Mouse (Mus musculus) lung, embryonic 15.5 days (tissue): ENCODE data around the gene Pgap3. TPM values are rescaled to one million over a fixed set of nuclear protein-coding genes. Genes with fewer than 3 reads are reported as not detected.

Source experiments
- ATAC-seq: fragments of 200-750 bp; cut with Nextera tagmentation; 2 replicates; pipeline ENCODE4 v1.8.0; 2017; ENCODE audit warnings: moderate number of reproducible peaks, borderline replicate concordance; ENCODE audit not compliant: low FRiP score, low TSS enrichment; ENCODE audit errors: extremely low read depth
- H3K27ac ChIP-seq: fragments of 300-500 bp; sonication (generic); 2 replicates; pipeline ENCODE4 v1.5.1; 2015; ENCODE audit warnings: moderate library complexity, mild to moderate bottlenecking, inconsistent platforms
- H3K27me3 ChIP-seq: fragments of 300-500 bp; sonication (generic); 2 replicates; pipeline ENCODE4 v1.6.1; 2015; ENCODE audit warnings: inconsistent platforms
- H3K36me3 ChIP-seq: fragments of 300-500 bp; sonication (generic); 2 replicates; pipeline ENCODE4 v1.6.1; 2015; ENCODE audit warnings: inconsistent platforms
- H3K4me1 ChIP-seq: fragments of 300-500 bp; sonication (generic); 2 replicates; pipeline ENCODE4 v1.6.1; 2015; ENCODE audit warnings: inconsistent platforms
- H3K4me2 ChIP-seq: fragments of 300-500 bp; sonication (generic); 2 replicates; pipeline ENCODE4 v1.6.1; 2015; ENCODE audit warnings: inconsistent platforms, mild to moderate bottlenecking, moderate library complexity
- H3K4me3 ChIP-seq: fragments of 300-500 bp; sonication (generic); 2 replicates; pipeline ENCODE4 v1.5.1; 2015; ENCODE audit warnings: mild to moderate bottlenecking, inconsistent platforms
- H3K9ac ChIP-seq: fragments of 300-500 bp; sonication (generic); 2 replicates; pipeline ENCODE4 v1.6.1; 2015; ENCODE audit warnings: inconsistent platforms
- H3K9me3 ChIP-seq: fragments of 300-500 bp; sonication (generic); 2 replicates; pipeline ENCODE4 v1.6.1; 2016; ENCODE audit warnings: inconsistent platforms
- WGBS: fragments of 180-500 bp; shearing (Covaris S2); methylation state at CpG from one replicate; pipeline ENCODE4 v1.1.7; 2015; 5-methylcytosine and 5-hydroxymethylcytosine counted together
- polyA plus RNA-seq: library from polyadenylated mRNA; unstranded; fragments of >200 nt; fragmentation: Nextera tagmentation; extraction: Ambion mirVana; gene quantifications from 2 replicates; pipeline ENCODE4 v1.2.1, GENCODE M21; 2015

Gene Pgap3
- polyA plus RNA-seq: 13.0 and 14.7 TPM in 2 replicates

- H3K4me2 ChIP-seq: peak within 1 kb of the TSS; percentile 66
- WGBS: 2% methylated on average over 40 of the region's 40 CpGs
- H3K4me1 ChIP-seq: peaks cover 14% of the 10 kb centered on the region
- peak within 1 kb of the TSS; percentile 68 for H3K9ac ChIP-seq
- H3K27ac ChIP-seq: peak within 1 kb of the TSS; percentile 99
- H3K9me3 ChIP-seq: no peaks in the 10 kb centered on the region
- no peaks in the 10 kb centered on the region for H3K36me3 ChIP-seq
- ATAC-seq: peak; percentile 87
- peak within 1 kb of the TSS; percentile 84 for H3K4me3 ChIP-seq
- no peaks in the 10 kb centered on the region for H3K27me3 ChIP-seq
These were observed at the start of gene Pgap3 for GRCm38 (mm10) chr11:98400161-98400726. Gene Pgap3 (minus strand): TSS chr11:98400490.

GRCm38 (mm10) chr11:98449419-98449818 lies 49.1 kb upstream of the Pgap3 start:
- Histone ChIP-seq H3K36me3 (peaks cover 18% of the 10 kb centered on the region), H3K4me3 (peak overlapping the region; percentile 46; the same call in 1 of the 2 replicates), H3K27me3 (peaks cover 40% of the 10 kb centered on the region), H3K4me2 (peak overlapping the region; percentile 53), H3K9me3 (no peaks in the 10 kb centered on the region), H3K27ac (no peak overlapping the region; the same call in 1 of the 2 replicates), H3K4me1 (peaks cover 36% of the 10 kb centered on the region), H3K9ac (no peak overlapping the region)
- ATAC-seq: no peak
- WGBS: 71% methylated on average over 3 of the region's 3 CpGs

- Histone ChIP-seq H3K4me3 (peak overlapping the region; percentile 46), H3K4me2 (peak overlapping the region; percentile 53), H3K27ac (peak overlapping the region; percentile 95), H3K36me3 (peaks cover 11% of the 10 kb centered on the region), H3K27me3 (peaks cover 40% of the 10 kb centered on the region), H3K9ac (peak overlapping the region; percentile 54; the same call in 1 of the 2 replicates), H3K9me3 (no peaks in the 10 kb centered on the region), H3K4me1 (peaks cover 36% of the 10 kb centered on the region)
- peak; percentile 5; the same call in 1 of the 2 replicates for ATAC-seq
- WGBS: 25% methylated on average over 13 of the region's 13 CpGs
These were observed 48.0 kb upstream of the Pgap3 start for GRCm38 (mm10) chr11:98448191-98448790.

DNA sequence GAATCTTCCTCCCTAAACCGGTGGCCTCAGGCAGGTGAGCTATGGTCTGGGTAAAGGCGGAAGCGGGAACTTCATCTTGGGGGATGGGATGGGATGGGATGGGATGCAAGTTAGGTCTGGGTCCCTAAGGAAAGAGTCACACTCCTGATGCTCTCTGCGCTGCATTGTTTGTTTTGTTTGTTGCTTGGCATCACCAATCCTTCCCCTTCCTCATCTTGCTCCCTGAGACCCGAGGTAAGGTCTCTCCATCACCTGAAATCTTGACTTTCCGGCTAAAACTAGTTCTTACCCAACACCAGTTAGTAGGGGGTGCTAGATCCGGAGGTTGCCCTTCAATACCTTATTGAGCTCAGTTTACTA lies 47.2 kb upstream of the Pgap3 start:
- Histone ChIP-seq H3K9ac (peak overlapping the region; percentile 54), H3K27ac (peak overlapping the region; percentile 95)

DNA sequence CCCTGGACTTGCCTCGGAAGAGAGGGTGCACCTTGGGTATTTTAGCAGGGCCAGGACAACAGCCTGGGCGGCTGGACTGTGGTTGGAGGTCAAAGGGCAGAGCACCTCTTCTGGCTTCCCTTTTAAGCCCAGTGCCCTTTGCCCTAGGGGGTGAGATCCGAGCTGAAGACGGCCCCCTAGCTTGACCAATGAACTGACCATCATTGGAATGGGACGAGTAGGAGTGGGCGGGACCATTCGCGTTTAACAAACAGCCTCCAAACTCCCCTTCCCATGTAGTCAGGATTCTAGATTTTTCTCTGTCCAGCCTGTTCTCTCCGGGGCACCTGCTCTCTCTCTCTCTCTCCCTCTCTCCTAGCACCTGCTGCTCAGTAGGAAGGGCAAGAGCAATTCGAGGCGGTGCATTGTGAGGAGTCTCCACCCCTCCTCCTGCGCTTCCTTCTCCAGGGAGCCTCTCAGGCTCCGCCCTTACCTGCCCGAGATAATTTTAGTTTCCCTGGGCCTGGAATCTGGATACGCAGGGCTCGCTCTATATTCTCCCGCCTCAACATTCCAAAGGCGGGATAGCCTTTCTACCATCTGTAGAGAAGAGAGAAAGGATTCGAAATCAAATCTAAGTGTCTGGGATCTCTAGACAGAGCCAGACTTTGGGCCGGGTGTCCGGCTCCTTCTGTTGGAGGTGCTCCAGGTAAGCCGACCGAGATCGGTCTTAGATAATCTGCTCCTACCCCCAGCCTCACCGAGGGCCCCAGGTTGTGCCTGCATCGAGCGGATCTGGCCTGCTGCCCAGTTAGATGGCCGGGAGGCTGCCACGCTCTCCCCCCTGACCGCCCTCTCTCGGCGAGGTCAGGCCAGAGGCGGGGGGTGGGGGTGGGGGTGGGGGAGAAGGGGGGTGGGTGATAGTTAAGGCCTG lies 46.5 kb upstream of the Pgap3 start:
- Histone ChIP-seq H3K9ac (peak overlapping the region; percentile 54), H3K9me3 (no peaks in the 10 kb centered on the region), H3K27me3 (peaks cover 40% of the 10 kb centered on the region), H3K27ac (peak overlapping the region; percentile 95), H3K4me3 (peak overlapping the region; percentile 46), H3K36me3 (peaks cover 9% of the 10 kb centered on the region), H3K4me2 (peak overlapping the region; percentile 53), H3K4me1 (peaks cover 36% of the 10 kb centered on the region)
- 1% methylated on average over 33 of the region's 33 CpGs for WGBS
- ATAC-seq: peak; percentile 76

More for the DNA sequence above, 47.2 kb upstream of the Pgap3 start:
- 8% methylated on average over 7 of the region's 7 CpGs for WGBS
- Histone ChIP-seq H3K4me3 (peak overlapping the region; percentile 46), H3K36me3 (peaks cover 11% of the 10 kb centered on the region), H3K4me1 (peaks cover 36% of the 10 kb centered on the region), H3K4me2 (peak overlapping the region; percentile 53), H3K27me3 (peaks cover 40% of the 10 kb centered on the region), H3K9me3 (no peaks in the 10 kb centered on the region)
- no peak for ATAC-seq

DNA sequence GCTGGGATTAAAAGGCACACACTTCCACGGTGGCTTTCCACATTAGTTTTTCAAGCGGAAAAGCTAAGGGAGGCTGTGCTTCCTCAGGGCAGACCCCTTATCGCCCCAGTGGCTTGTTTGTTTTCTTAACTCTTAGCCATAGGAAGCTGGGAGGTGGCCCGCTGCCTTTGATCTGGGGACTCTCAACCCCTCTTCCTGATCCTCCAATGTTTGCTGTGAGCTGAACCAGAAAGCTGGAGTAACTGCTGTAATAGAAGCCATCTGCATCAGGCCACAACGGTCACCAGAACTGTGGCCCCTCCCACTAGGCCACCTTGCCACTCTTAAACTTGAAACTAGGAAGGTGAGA lies 45.9 kb upstream of the Pgap3 start, which contains the start of gene Grb7:
Gene Grb7, plus strand, starts transcription at position 182 of the 349 bp plus-strand sequence.
- ATAC-seq: no peak
- H3K4me3 ChIP-seq: peak within 1 kb of the TSS; percentile 46
- H3K27me3 ChIP-seq: peaks cover 40% of the 10 kb centered on the region
- H3K9ac ChIP-seq: peak within 1 kb of the TSS; percentile 54
- H3K4me2 ChIP-seq: peak within 1 kb of the TSS; percentile 53
- peaks cover 6% of the 10 kb centered on the region for H3K36me3 ChIP-seq
- H3K9me3 ChIP-seq: no peaks in the 10 kb centered on the region
- 2% methylated on average over 5 of the region's 5 CpGs for WGBS
- H3K4me1 ChIP-seq: peaks cover 36% of the 10 kb centered on the region
- peak within 1 kb of the TSS; percentile 95 for H3K27ac ChIP-seq

- Histone ChIP-seq H3K27me3 (peaks cover 40% of the 10 kb centered on the region), H3K9me3 (no peaks in the 10 kb centered on the region), H3K4me3 (no peak overlapping the region), H3K9ac (no peak overlapping the region), H3K4me2 (peak overlapping the region; percentile 13; the same call in 1 of the 2 replicates), H3K36me3 (peaks cover 1% of the 10 kb centered on the region), H3K4me1 (peaks cover 35% of the 10 kb centered on the region), H3K27ac (peak overlapping the region; percentile 95)
- ATAC-seq: no peak
- WGBS: 33% methylated on average over 4 of the region's 4 CpGs
These were observed 45.4 kb upstream of the Pgap3 start for GRCm38 (mm10) chr11:98445679-98446078.

GRCm38 (mm10) chr11:98445238-98445637 lies 44.9 kb upstream of the Pgap3 start:
- Histone ChIP-seq H3K4me1 (peaks cover 31% of the 10 kb centered on the region), H3K9ac (no peak overlapping the region), H3K27me3 (peaks cover 40% of the 10 kb centered on the region), H3K4me3 (no peak overlapping the region), H3K36me3 (no peaks in the 10 kb centered on the region), H3K4me2 (peak overlapping the region; percentile 13; the same call in 1 of the 2 replicates), H3K27ac (peak overlapping the region; percentile 95), H3K9me3 (no peaks in the 10 kb centered on the region)
- 21% methylated on average over 1 of the region's 1 CpGs for WGBS
- ATAC-seq: no peak

- no peak overlapping the region for H3K4me2 ChIP-seq
- WGBS: 94% methylated on average over 1 of the region's 1 CpGs
- no peak for ATAC-seq
These were observed 43.4 kb upstream of the Pgap3 start for GRCm38 (mm10) chr11:98443688-98444087.

DNA sequence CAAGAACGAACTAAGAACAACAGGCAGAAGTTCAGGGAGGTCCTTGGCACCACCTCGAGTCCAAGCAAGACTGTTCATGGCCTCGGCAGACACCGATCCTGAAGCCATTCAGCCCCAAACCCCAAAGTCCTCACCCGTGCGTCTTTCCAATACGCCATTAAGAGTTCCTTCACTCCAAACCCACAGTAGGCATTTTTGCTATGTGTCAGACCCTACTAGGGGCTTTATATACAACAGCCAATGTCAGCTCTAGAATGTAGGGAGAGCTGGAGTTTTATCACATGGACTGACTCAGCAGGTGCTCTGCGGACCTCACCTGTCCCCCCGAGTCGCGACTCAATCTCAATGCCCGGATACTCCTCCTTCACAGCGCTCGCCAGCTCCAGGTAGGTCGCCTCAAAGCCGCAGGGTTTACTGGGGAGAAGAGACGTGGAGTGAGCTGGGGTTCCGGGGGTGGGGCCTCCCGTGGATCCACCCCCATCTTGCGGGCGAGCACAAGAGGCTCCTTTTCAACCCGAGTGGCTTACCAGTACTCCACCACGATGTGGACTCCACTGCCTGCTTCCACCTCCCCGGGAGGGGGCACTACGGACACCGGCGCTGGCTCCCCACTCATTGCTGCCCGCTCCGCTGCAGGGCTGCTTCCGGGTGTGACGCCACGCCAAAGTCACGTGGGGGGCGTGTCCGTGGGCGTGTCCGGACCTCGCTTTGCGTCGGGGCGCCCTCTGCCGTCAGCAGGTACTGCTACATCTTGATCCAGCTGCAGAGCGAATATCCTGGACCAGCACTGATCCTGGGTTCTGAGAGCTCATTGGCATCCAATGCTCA lies 38.3 kb upstream of the Pgap3 start, which contains the start of gene Mien1:
Gene Mien1, minus strand, starts transcription at position 661 of the 828 bp plus-strand sequence.
- Histone ChIP-seq H3K36me3 (peaks cover 33% of the 10 kb centered on the region), H3K4me1 (peaks cover 8% of the 10 kb centered on the region), H3K4me3 (peak within 1 kb of the TSS; percentile 66), H3K27ac (peak within 1 kb of the TSS; percentile 58), H3K9me3 (no peaks in the 10 kb centered on the region), H3K4me2 (peak within 1 kb of the TSS; percentile 88), H3K27me3 (no peaks in the 10 kb centered on the region), H3K9ac (peak within 1 kb of the TSS; percentile 48)
- WGBS: 2% methylated on average over 43 of the region's 43 CpGs
- ATAC-seq: peak; percentile 86

More at GRCm38 (mm10) chr11:98443688-98444087, 43.4 kb upstream of the Pgap3 start:
- Histone ChIP-seq H3K36me3 (no peaks in the 10 kb centered on the region), H3K9ac (no peak overlapping the region), H3K27ac (no peak overlapping the region), H3K4me1 (peaks cover 17% of the 10 kb centered on the region), H3K4me3 (no peak overlapping the region), H3K9me3 (no peaks in the 10 kb centered on the region), H3K27me3 (peaks cover 31% of the 10 kb centered on the region)

DNA sequence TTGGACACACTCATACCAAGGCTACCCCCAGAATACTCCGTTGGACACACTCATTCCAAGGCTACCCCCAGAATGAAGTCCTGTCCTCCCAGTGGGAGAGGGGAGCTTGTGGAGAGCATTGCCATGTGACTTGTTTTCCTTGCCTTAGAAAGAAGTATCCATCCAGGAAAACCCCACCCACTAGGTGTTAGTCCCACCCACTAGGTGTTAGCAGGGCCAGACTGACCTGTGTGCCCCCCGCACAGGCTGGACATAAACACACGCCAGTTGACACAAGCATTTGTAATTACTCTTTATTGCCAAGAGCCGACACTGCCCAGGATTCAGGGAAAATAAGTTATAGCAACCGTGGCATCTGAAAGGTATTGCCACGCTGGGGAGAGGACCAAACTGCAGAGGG lies 37.2 kb upstream of the Pgap3 start:
- Histone ChIP-seq H3K9me3 (no peaks in the 10 kb centered on the region), H3K9ac (no peak overlapping the region), H3K27me3 (no peaks in the 10 kb centered on the region), H3K4me1 (peaks cover 8% of the 10 kb centered on the region), H3K36me3 (peaks cover 41% of the 10 kb centered on the region), H3K4me3 (0 out of 2 replicates have a peak overlapping the region, but pooled peaks have one; percentile 66), H3K27ac (no peak overlapping the region), H3K4me2 (peak overlapping the region; percentile 88)
- 71% methylated on average over 6 of the region's 6 CpGs for WGBS
- ATAC-seq: no peak
